Mouse (Mus musculus) lung, postnatal 14 days (tissue): Measurements from ENCODE around the gene Hdgfl3.
"Not testable (repeated sequence)": the region's sequence is repeated elsewhere in the genome, so short reads cannot be mapped to it uniquely, and the experiment has no call there.

Experiments used
- DNase-seq: peaks from one replicate; pipeline ENCODE4 v3.0.0; 2021

The Hdgfl3 gene

DNA sequence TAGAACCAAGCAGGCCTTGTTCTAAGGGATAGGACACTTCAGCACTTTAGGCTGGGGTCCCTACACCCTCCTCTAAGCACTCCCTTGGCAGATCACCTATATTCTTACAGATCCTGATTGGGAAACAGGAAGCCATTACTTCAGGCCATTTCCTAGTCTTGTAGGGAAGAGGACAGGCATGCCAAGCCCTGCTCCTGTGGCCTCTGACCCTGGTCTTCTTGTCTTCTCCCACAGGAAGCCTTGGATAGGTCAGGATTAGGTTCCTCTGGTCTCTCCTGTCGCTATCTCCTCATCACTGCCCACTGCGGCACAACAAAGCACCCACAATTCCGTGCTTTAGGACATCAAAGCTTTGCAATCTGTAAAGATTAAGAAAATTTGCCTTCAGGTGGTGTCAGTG lies 82.6 kb downstream of the Hdgfl3 start:
- no peak for DNase-seq

DNA sequence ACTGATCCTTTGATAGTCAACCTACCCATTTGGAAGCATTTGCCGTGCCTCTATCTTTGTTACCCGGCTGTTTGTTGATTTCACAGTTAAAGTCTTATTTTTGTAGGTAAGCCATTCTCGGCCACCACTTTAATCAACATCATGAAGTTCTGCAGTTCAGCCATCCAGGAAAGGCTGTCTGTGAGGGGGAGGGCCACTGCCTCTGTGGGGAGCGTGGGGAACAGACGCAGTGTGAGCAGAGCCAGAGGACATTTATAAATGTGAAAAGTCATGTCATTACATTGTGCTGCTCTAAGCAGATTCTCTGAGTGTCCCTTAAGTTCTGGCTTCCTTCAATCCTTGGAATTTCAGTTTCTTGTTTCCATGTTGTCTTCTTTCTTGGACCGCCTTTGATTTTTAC lies 84.1 kb downstream of the Hdgfl3 start:
- no peak for DNase-seq

DNA sequence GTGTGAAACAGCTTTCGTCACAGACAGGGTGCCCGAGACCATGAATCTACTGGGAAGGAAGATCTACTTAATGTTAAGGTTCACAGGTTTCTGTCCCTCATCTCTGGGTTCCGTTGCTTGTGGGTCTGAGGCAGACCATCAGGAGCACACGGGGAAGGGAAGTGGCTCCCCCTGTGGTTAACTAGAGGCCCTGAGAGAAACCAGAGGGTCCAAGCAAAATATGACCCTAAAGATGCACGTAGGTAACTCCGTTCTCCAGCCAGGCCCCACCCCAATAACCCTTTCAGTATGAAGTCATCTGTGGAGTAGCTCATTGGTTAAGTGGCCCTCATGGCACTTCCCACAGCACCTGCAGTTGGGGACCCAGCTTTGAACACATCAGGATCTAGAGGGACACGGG lies 84.6 kb downstream of the Hdgfl3 start:
- no peak for DNase-seq

DNA sequence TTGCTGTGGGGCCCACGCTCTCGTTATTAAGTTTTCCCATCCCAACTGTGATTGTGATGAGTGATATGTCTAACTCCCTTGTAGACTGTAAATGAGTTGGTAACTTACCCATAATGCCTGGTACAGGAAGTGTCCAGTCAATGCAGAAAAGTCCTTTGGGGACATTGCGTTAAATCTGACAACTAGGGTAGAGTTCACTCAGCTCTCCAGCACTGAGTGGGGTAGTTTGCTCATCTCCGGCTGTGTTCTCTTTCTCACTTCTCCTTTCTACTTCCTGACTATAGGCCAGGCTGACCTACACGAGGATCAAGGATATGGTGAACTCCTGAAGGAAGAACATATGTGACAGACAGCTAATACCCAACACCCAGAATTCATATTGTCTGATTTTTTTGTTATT lies 85.1 kb downstream of the Hdgfl3 start:
- DNase-seq, result no peak

DNA sequence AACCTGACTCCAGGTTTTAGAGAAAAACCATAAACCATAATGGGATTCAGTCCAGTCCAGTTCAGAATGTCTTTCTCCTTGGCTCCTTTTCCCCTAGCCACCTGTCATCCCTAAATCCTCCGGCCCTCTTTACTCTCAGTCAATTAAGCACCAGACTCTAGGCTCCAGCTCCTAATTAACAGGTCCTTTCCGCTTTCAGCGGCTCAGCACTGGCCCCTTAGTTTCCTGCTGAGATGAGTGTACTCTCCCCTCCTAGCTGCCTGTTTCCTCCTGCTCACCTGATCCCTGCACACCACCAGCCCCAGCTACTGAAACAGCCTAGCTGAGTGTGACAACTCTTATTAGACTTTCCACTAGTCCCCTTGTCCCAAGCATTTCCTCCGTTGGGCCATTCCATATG lies 86.5 kb downstream of the Hdgfl3 start:
- DNase-seq, result no peak

DNA sequence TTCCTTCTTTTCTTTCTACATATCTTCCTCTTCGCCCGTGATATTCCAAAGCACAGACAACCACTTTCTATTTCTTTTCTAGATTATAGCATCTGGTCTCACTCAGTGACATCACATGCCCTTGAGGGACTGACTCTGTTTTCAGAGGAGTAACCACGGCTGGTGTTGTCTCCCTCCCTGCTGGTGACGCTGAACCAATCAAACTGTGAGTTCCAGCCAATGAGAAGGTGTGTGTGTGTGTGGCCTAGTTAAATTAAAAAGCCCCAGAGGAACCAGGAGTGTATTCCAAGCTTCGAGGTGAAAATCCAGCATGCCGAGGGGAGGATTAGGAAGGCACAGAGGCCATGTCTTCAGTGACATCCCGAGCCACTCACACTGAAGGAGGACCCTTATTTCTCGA lies 87.3 kb downstream of the Hdgfl3 start:
- DNase-seq, result no peak

DNA sequence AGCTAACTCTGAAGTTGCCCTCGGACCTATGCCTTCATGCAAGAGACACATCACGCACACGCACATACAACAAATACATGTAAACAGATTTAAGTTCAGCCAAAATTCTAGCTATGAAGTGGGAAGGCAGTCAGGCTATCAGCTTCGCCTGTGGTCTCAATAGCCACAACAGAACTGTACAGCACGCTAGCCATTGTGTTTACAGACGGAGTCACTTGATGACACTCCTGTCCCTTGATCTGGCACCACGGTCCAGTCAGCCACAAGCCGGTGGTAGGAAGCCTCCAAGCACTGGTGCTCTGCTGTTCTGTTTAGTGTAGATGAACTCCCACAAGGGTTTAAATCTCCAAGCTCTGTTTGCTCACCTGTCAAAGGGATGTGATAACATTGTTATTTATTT lies 88.3 kb downstream of the Hdgfl3 start:
- no peak for DNase-seq

DNA sequence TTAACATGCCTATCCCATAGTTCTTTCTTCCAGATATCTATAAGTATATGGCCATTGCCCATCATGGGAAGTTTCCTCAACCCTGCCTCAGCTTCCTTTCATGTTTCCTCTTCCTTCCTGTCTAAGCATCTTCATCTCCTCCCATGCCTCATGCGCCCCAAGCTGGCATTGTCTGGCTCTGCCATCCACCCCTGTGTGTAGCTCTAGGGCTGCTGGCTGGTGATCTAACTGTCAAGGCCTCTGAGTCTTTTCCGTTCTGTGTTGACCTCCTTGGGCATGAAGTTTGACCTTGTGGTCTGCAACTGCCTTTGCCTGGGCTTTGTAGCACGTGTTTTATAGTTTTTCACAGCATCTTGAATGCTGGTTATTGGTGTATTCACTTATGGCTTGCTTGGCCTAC lies 89.0 kb downstream of the Hdgfl3 start:
- no peak for DNase-seq

DNA sequence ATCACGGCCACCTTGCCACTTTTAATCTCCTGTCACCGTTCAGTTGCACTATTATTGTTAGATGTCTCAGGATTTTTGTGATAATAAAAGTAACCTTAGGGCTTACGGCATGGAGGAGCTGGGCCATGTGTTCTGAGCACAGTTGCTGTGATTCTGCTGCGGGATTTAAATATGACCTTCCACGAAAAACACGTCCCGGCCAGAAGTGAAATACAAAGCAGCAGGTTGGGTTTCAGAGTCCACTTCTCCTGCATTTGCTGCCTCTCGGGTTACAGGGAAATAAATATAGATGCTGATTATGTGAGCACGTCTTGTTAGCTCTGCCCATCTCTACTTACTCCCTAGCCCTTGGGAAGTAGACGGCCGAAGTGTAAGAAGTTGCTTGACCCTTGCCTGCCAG lies 89.5 kb downstream of the Hdgfl3 start:
- DNase-seq, result no peak

DNA sequence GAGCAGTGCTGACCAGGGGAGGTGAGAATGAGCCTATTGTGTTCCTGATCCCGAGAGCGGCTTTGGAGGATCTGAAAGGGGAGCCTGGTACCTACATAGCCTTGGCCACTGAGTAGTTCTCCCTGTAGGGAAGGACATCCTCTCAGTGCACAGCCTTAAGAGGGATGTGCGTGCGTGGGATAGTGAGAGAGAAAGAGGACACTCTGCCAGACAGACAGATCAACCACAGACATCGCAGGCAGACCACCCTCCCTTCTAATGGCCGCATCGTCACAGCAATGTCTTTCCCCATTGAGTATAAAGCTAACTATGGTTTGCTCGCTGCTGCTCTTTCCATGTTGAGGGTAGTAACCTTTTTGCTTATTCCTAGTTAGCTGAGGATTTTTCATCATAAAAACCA lies 90.4 kb downstream of the Hdgfl3 start:
- no peak for DNase-seq

DNA sequence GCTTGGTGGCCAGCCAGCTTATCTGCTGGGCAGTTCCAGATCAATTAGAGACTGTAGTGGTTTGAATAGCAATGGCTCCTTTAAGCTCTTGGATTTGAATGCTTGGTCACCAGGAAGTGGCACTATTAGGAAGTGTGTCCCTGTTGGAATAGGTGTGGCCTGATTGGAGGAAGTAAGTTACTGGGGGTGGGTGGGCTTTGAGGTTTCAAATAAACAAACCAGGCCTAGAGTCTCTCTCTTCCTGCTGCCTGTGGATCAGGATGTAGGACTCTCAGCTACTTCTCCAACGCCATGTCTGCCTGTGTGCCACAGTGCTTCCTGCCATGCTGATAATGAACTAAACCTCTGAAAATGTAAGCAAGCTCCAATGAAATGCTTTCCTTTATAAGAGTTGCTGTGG lies 91.3 kb downstream of the Hdgfl3 start:
- DNase-seq, result no peak

DNA sequence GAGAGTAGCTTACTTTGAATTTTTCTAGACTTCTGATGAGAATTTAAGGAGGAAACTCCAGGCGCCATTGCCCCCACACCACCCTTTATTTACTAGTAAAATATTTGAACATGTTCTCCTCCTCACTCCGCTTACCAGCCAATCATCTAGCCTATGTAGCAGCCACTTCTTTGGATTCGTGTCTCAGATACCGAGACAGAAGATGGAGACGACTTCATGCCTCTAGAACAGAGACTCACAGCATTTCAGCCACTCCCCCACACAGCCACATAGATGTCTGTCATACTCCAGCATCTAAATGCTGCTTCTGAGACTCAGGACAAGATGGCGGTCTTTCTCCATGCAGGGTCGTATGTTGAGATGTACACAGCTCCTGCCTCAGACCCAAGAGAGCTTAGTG lies 92.1 kb downstream of the Hdgfl3 start:
- DNase-seq, result no peak

DNA sequence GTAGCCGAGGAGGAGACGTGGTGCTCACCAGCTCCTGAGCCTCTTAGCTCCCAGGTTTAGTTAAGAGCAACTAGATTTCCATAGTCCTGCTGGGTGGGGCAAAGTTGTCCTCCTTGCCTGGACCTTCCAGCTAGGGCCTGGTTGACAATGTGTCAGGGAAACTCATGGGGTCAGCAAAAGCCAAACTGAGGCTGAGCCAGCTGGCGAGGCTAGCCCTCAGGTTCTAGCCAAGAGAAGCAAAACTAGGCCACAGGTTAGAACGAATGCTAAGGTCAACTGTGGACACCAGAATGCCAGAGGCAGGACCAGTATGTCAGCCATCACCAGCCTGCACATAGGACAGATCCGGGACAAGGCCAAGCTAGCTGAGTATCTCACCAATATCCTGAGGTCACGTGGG lies 92.8 kb downstream of the Hdgfl3 start:
- no peak for DNase-seq

DNA sequence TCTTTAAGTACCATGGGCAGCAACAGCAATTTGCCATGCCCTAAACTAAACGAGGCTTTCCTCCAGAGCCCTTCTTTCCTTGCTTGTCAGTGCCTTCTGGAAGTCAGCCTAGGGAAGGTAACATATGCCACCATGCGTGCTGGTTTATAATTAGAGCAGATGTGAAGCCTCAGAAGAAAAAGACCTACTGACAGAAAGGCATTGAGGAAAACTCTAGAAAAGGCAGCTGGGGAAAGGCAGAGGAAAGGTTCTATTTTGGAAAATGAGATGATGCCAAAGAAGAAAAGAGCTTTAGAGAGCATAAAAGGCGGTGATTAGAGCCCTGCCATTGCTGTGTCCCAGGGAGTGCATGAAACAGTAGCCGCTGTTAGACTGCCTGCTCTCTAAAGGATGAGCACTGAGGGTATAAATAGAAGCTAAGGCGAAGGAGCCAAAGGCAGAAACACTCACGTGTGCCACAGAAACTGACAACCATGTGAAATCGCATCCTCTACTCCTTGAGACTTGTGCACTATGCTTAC lies 93.6 kb downstream of the Hdgfl3 start:
- no peak for DNase-seq

DNA sequence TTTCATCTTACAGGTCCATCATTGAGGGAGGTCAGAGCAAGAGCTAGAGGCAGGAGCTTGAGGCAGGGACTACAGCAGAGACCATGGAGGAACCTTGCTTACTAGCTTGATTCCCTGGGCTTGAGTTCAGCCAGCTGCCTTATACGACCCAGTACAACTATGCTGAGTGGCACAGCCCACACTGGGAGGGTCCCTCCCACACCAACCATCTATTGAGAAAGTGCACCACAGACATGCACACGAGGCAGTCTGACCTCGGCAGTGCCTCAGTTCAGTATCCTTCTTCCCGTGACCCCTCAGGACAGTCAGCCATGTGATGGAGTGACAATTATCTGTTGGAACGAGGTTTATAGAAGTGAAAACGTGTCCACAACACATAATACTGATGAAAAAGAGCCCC lies 94.5 kb downstream of the Hdgfl3 start:
- DNase-seq, result no peak

DNA sequence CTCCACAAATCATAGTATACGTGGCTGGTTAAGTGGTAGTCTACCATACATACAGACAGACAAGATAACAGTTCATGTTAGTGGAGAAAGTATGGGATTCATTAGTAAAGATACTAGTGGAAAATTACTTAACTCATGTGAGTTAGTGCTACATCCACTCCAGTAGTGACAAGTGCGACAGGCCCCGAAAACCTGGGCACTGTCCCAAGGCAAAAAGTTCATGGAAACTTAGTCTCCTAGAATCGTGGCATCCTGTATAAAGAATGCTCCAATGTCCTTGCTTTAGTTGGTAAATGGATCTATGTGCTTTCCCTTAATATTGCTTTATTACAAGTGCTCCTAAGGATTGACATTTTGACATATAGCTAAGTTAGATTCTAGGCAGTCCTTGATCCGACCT lies 96.5 kb downstream of the Hdgfl3 start:
- DNase-seq, result not testable (repeated sequence)

DNA sequence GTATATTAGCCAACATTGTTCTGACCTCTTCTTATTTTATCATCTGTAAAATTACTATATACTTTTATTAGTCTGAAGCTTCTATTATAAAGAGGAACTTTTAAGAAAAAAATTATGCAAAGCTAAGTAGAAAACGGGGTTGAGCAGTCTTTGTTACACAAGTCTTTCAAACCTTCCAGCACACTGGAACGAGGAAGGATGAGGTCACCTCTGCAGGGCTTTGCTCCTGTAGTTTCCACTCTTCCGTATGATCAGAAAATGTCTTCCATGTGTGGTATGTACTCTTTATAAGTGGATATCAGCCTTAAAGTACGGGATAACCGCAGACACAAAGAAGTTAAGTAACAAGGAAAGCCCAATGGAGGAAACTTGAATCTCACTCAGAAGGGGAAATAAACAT lies 98.8 kb downstream of the Hdgfl3 start:
- no peak for DNase-seq

DNA sequence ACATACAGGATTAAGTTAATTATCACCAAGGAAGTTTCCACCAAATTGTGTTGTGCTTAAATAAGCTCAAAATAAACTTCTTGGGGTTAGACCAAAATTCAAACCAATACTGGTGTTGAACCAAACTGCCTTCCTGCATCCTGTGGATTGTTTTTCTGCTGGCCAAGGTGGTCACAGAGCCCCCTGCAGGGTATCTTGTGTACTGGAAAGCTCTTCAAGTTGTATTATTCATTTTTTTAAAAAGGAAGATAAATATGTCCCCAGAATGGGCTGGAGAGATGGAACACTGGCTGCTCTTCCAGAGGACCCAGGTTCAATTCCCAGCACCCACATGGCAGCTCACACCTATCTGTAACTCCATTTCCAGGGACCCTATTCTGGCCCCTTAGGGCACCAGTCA lies 99.4 kb downstream of the Hdgfl3 start:
- no peak for DNase-seq
